Mouse (Mus musculus) liver, postnatal 0 days (tissue): ENCODE results near the gene Stambp. TPM values are rescaled to one million over a fixed set of nuclear protein-coding genes. Genes with fewer than 3 reads are reported as not detected.

ENCODE experiments used
- ATAC-seq: fragments of 200-750 bp; cut with Nextera tagmentation; 2 replicates; pipeline ENCODE4 v1.8.0; 2017; ENCODE audit warnings: mild to moderate bottlenecking, moderate library complexity
- DNase-seq: peaks from one replicate; pipeline ENCODE4 v3.0.0-alpha.2; 2016
- H3K27ac ChIP-seq: fragments of 300-500 bp; sonication (generic); 2 replicates; pipeline ENCODE4 v1.5.1; 2014; ENCODE audit warnings: antibody characterized with exemption, moderate library complexity, mild to moderate bottlenecking, low read depth
- H3K27me3 ChIP-seq: fragments of 300-500 bp; sonication (generic); 2 replicates; pipeline ENCODE4 v1.6.1; 2014; ENCODE audit warnings: low read length, control low read depth, mixed read lengths; ENCODE audit not compliant: insufficient read depth
- H3K36me3 ChIP-seq: fragments of 300-500 bp; sonication (generic); replicated peaks from 2 replicates; pipeline ENCODE4 v1.6.1; 2014; ENCODE audit warnings: mild to moderate bottlenecking, control low read depth, low read length, moderate library complexity, mixed read lengths; ENCODE audit not compliant: insufficient read depth
- H3K4me1 ChIP-seq: fragments of 300-500 bp; sonication (generic); 2 replicates; pipeline ENCODE4 v1.6.1; 2014; ENCODE audit warnings: antibody characterized with exemption, mild to moderate bottlenecking, control low read depth; ENCODE audit not compliant: insufficient read depth
- H3K4me2 ChIP-seq: fragments of 300-500 bp; sonication (generic); 2 replicates; pipeline ENCODE4 v1.6.1; 2014; ENCODE audit warnings: low read depth, mild to moderate bottlenecking, low read length, moderate library complexity, mixed read lengths
- H3K4me3 ChIP-seq: fragments of 300-500 bp; sonication (generic); 2 replicates; pipeline ENCODE4 v1.5.1; 2014; ENCODE audit warnings: low read depth, low read length
- H3K9ac ChIP-seq: fragments of 300-500 bp; sonication (generic); replicated peaks from 2 replicates; pipeline ENCODE4 v1.6.1; 2014; ENCODE audit warnings: mild to moderate bottlenecking, moderate library complexity
- H3K9me3 ChIP-seq: fragments of 300-500 bp; sonication (generic); 2 replicates; pipeline ENCODE4 v1.6.1; 2016; ENCODE audit warnings: mild to moderate bottlenecking, control low read depth, low read length, mixed read lengths
- CTCF ChIP-seq: sonication (generic); IDR thresholded peaks from 2 replicates; pipeline ENCODE4 v1.5.1; 2016; ENCODE audit warnings: antibody characterized with exemption, low read depth
- EP300 ChIP-seq: IDR thresholded peaks from 2 replicates; pipeline ENCODE4 v1.6.1; 2016; ENCODE audit warnings: antibody characterized with exemption, low read depth, mild to moderate bottlenecking
- WGBS: fragments of 180-500 bp; shearing (Covaris S2); extraction: QIAGEN DNeasy Blood & Tissue Kit; methylation state at CpG from one replicate; pipeline ENCODE4 v1.1.7; 2014; ENCODE audit not compliant: insufficient replicate concordance; 5-methylcytosine and 5-hydroxymethylcytosine counted together
- polyA plus RNA-seq: library from polyadenylated mRNA; unstranded; fragments of >200 nt; fragmentation: Nextera tagmentation; extraction: Ambion mirVana; gene quantifications from 2 replicates; pipeline ENCODE4 v1.2.1, GENCODE M21; 2015

Gene Stambp
- polyA plus RNA-seq, 1 experiment from 2014 or later, result 9.1 TPM

DNA sequence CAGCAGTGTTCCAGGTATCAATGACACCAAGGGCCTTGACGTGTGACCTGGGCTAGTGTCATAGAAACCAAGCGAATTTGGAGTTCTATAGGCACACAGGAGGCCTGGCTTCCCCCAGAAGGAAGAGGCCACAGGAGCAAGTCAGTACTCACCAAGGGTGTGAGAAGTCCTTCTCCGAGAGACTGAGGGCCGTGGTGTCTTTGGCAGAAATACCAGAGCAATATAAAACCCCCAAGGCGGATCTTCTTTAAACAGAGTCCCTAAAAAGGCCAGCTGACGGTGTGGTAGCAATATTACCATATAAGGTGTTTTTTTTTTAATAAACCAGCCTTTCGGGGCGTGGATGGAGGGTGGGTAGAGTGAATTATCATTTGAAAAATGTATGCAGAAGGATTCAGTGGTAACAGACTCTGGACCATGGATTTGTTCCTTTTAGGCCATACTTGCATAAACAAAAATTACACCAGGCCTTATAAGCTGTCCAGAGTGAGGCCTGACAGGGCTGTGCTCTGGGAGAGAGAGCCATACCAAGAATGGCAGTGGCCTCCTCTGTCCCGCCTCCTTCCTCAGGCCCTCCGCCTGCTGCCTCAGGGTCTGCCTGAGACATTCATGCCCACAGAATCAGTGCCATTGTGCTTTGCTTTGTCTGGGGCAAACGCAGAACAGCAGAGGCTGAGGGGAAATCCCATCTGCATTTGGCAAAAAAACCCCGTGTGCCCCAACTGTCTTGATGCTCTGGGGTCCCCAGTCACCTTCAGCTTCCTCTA, 36.3 kb downstream of the Stambp start, which contains the start of gene Actg2:
TSS of gene Actg2 (minus strand) at position 238 of the 767 bp plus-strand sequence.
- Histone ChIP-seq H3K4me2 (no peak within 1 kb of the TSS), H3K9me3 (no peaks in the 10 kb centered on the region), H3K4me3 (no peak within 1 kb of the TSS), H3K9ac (no peak within 1 kb of the TSS), H3K27me3 (no peaks in the 10 kb centered on the region), H3K36me3 (no peaks in the 10 kb centered on the region), H3K4me1 (no peaks in the 10 kb centered on the region), H3K27ac (no peak within 1 kb of the TSS)
- 59% methylated on average over 12 of the region's 12 CpGs for WGBS
- DNase-seq (no peak), ATAC-seq (no peak)
- TF ChIP-seq CTCF, result no peak
- no peak for TF ChIP-seq EP300

DNA sequence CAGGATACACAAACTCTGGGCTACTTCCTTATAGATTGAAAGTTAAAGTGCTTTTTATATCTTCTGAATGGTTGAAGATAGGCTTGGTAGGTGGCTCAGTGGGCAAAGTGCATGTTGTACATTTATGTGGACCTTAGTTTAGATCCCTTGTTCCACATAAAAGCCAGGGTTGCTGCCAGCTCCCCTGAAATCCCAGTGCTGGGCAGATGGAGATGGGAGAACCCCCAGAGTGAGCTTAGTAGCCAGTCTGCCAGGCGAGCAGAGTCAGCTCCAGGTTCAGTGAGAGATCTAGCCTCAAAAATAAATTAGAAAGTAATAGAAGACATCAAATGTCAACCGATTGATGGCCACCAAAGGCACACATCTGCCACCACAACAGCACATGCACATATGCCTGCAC, 39.9 kb downstream of the Stambp start:
- H3K27me3 ChIP-seq, result no peaks in the 10 kb centered on the region
- H3K4me2 ChIP-seq, result no peak overlapping the region
- no peak for TF ChIP-seq CTCF
- no peak for TF ChIP-seq EP300
- no peak overlapping the region for H3K4me3 ChIP-seq
- ATAC-seq (no peak), DNase-seq (no peak)
- no peak overlapping the region for H3K27ac ChIP-seq
- H3K9ac ChIP-seq, result no peak overlapping the region
- WGBS, result 71% methylated on average over 2 of the region's 2 CpGs
- H3K9me3 ChIP-seq, result no peaks in the 10 kb centered on the region
- H3K4me1 ChIP-seq, result no peaks in the 10 kb centered on the region
- no peaks in the 10 kb centered on the region for H3K36me3 ChIP-seq

DNA sequence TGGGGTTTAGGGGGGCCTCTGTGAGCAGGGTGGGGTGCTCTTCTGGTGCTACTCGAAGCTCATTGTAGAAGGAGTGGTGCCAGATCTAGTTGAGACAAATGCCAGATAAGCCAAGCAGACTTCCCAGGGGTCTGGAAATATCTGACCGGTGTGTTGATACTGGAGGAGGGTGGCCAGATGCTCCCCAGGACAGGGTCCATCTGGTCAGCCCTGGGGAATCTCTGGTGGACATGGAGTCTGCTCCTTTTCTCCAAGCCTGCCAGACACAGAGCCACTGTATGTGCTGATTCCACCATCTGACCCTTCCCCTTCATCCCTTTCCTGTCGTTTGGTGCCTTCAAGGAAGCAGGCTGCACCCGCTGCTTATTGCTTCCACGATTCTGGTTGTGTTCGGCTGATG, 49.3 kb downstream of the Stambp start:
- H3K4me3 ChIP-seq, result no peak overlapping the region
- no peak for TF ChIP-seq EP300
- TF ChIP-seq CTCF, result no peak
- ATAC-seq (no peak), DNase-seq (no peak)
- H3K4me2 ChIP-seq, result no peak overlapping the region
- H3K9me3 ChIP-seq, result no peaks in the 10 kb centered on the region
- no peaks in the 10 kb centered on the region for H3K4me1 ChIP-seq
- H3K9ac ChIP-seq, result no peak overlapping the region; the same call in 1 of the 2 replicates
- no peaks in the 10 kb centered on the region for H3K27me3 ChIP-seq
- H3K27ac ChIP-seq, result no peak overlapping the region
- 41% methylated on average over 6 of the region's 6 CpGs for WGBS
- H3K36me3 ChIP-seq, result no peaks in the 10 kb centered on the region

DNA sequence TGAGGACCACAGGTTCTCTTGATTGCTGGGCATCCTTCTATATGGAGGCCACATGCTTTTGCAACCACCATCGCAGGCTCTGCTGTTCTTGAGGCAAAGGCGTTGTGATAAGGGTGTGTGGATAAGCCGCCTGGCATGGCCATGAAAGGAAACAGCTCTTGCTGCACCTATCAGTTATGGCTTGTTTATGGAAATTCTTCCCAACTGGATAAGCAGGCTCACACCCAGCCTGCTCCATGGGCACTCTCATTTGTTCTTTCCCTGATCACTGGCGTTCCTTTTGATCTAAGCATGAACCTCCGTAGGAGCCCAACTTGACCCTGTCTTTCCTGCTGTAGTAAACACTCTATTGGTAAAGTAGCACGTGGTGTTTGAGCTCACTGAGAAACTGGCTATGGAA, 50.7 kb downstream of the Stambp start:
- Histone ChIP-seq H3K9me3 (no peaks in the 10 kb centered on the region), H3K36me3 (no peaks in the 10 kb centered on the region), H3K27me3 (no peaks in the 10 kb centered on the region), H3K9ac (no peak overlapping the region), H3K4me1 (no peaks in the 10 kb centered on the region), H3K4me2 (no peak overlapping the region), H3K27ac (no peak overlapping the region), H3K4me3 (no peak overlapping the region)
- ATAC-seq (no peak), DNase-seq (no peak)
- no peak for TF ChIP-seq CTCF
- no peak for TF ChIP-seq EP300
- WGBS, result 55% methylated on average over 6 of the region's 6 CpGs

DNA sequence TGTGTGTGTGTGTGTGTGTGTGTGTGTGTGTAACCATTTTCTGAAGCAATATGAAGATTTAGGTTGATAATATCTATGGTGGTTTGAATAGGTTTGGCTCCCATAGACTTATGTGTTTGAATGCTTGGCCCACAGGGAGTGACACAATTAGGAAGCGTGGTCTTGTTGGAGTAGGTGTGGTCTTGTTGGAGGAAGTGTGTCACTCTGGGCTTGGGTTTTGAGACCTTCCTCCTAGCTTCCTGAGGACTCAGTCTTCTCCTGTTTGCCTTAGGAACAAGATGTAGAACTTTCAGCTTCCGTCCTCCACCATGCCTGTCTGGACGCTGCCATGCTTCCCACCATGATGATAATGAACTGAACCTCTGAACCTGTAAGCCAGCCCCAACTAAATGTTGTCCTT, 53.9 kb downstream of the Stambp start:
- Histone ChIP-seq H3K9me3 (no peaks in the 10 kb centered on the region), H3K4me3 (no peak overlapping the region), H3K4me1 (no peaks in the 10 kb centered on the region), H3K27me3 (no peaks in the 10 kb centered on the region), H3K36me3 (no peaks in the 10 kb centered on the region), H3K4me2 (no peak overlapping the region), H3K27ac (no peak overlapping the region), H3K9ac (no peak overlapping the region)
- ATAC-seq (no peak), DNase-seq (no peak)
- TF ChIP-seq CTCF (no peak), EP300 (no peak)
- 59% methylated on average over 3 of the region's 3 CpGs for WGBS

DNA sequence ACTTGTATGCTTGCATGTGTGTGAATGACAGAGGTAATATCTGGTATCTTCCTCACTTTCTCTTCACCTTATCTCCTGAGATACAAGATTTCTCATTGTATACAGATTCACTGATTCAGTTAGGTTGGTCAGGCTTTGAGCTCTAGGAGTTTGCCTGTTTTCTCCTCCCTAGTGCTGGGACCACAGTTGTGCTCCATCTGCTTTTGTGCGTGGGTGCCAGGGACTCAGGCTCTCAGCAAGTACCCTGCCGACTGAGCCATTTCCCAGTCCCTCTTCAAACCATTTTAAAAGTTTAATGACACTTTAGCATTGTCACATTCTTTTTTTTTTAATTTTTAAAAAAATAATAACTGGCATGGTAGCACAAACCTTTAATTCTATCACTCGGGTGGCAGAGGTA, 57.4 kb downstream of the Stambp start:
- no peak for DNase-seq

More for the DNA sequence above, 57.4 kb downstream of the Stambp start:
- Histone ChIP-seq H3K9ac (no peak overlapping the region), H3K4me1 (no peaks in the 10 kb centered on the region), H3K36me3 (no peaks in the 10 kb centered on the region), H3K4me2 (no peak overlapping the region), H3K27me3 (no peaks in the 10 kb centered on the region), H3K27ac (no peak overlapping the region), H3K9me3 (no peaks in the 10 kb centered on the region), H3K4me3 (no peak overlapping the region)
- no peak for ATAC-seq
- TF ChIP-seq CTCF (no peak), EP300 (no peak)
- WGBS, result 60% methylated on average over 3 of the region's 3 CpGs
